Mouse (Mus musculus) megakaryocyte, embryonic 14.5 days (primary cell): ENCODE measurements around the gene H2-DMb1.

Experiments used
- FLI1 ChIP-seq: IDR thresholded peaks from 2 replicates; pipeline ENCODE4 v1.6.1; 2012; ENCODE audit warnings: low read length, inconsistent platforms, mixed read lengths
- GATA1 ChIP-seq: IDR thresholded peaks from 3 replicates; pipeline ENCODE4 v1.6.1; 2012; ENCODE audit warnings: mixed read lengths, low read length, inconsistent platforms, borderline replicate concordance

DNA sequence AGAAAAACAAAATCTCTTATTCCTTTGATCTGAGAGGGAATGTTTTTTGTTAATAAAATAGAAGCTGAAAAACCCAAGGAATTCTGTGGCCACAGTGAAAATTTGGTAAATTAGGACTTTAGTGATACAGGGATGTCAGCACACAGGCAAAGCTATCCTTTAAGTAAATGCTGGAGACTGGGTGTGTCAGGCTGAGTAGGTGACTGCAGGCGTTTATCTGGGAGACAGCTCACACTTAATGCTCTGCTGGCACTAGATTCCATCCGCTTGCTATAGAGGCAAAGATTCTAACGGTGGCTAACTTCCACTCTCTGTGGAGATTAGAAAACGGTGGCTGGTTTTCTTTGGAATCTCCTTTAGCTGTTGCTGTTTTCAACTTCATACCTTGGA is 17.6 kb downstream of the H2-DMb1 start:
- TF ChIP-seq GATA1 (no peak), FLI1 (no peak)
